Mouse (Mus musculus) hindbrain, embryonic 10.5 days (tissue): ENCODE data around the gene Dhrs4. TPM values are rescaled to one million over a fixed set of nuclear protein-coding genes. Genes with fewer than 3 reads are reported as not detected.

Experiments
- DNase-seq: peaks from one replicate; pipeline ENCODE4 v3.0.0-alpha.2; 2017; ENCODE audit warnings: low spot score
- H3K27ac ChIP-seq: fragments of 300-500 bp; sonication (generic); 2 replicates; pipeline ENCODE4 v1.5.1; 2016; ENCODE audit warnings: mild to moderate bottlenecking, moderate library complexity
- H3K27me3 ChIP-seq: fragments of 300-500 bp; sonication (generic); 2 replicates; pipeline ENCODE4 v1.6.1; 2016; ENCODE audit warnings: mild to moderate bottlenecking; ENCODE audit not compliant: poor library complexity, insufficient read depth, severe bottlenecking
- H3K36me3 ChIP-seq: fragments of 300-500 bp; sonication (generic); 2 replicates; pipeline ENCODE4 v1.6.1; 2016; ENCODE audit warnings: mild to moderate bottlenecking, moderate library complexity
- H3K4me1 ChIP-seq: fragments of 300-500 bp; sonication (generic); replicated peaks from 2 replicates; pipeline ENCODE4 v1.6.1; 2016; ENCODE audit warnings: mild to moderate bottlenecking
- H3K4me3 ChIP-seq: fragments of 300-500 bp; sonication (generic); 2 replicates; pipeline ENCODE4 v1.5.1; 2016; ENCODE audit warnings: mild to moderate bottlenecking, moderate library complexity
- H3K9me3 ChIP-seq: fragments of 300-500 bp; sonication (generic); 2 replicates; pipeline ENCODE4 v1.6.1; 2016; ENCODE audit warnings: mild to moderate bottlenecking, moderate library complexity
- WGBS: fragments of 180-500 bp; shearing (Covaris S2); methylation state at CpG from one replicate; pipeline ENCODE4 v1.1.7; 2016; 5-methylcytosine and 5-hydroxymethylcytosine counted together
- polyA plus RNA-seq: library from polyadenylated mRNA; unstranded; fragments of >200 nt; fragmentation: Nextera tagmentation; extraction: Ambion mirVana; gene quantifications from 2 replicates; pipeline ENCODE4 v1.2.1, GENCODE M21; 2016

Gene Dhrs4
- polyA plus RNA-seq, 1 experiment from 2014 or later, result 50.5 TPM

- H3K9me3 ChIP-seq, result no peaks in the 10 kb centered on the region
- H3K27me3 ChIP-seq, result peaks cover 4% of the 10 kb centered on the region; the same call in 1 of the 2 replicates
Measured at GRCm38 (mm10) chr14:55491291-55491833, 12.8 kb downstream of the Dhrs4 start.

GRCm38 (mm10) chr14:55492103-55492502, 13.5 kb downstream of the Dhrs4 start:
- peak overlapping the region; percentile 80 for H3K4me3 ChIP-seq
- H3K9me3 ChIP-seq, result no peaks in the 10 kb centered on the region
- 52% methylated on average over 3 of the region's 3 CpGs for WGBS
- H3K27me3 ChIP-seq, result peaks cover 4% of the 10 kb centered on the region; the same call in 1 of the 2 replicates
- DNase-seq, result no peak
- H3K4me1 ChIP-seq, result peaks cover 26% of the 10 kb centered on the region
- H3K36me3 ChIP-seq, result peaks cover 51% of the 10 kb centered on the region
- peak overlapping the region; percentile 91; the same call in 1 of the 2 replicates for H3K27ac ChIP-seq

More at GRCm38 (mm10) chr14:55491291-55491833, 12.8 kb downstream of the Dhrs4 start:
- DNase-seq, result peak; percentile 83
- Histone ChIP-seq H3K4me3 (peak overlapping the region; percentile 80), H3K27ac (peak overlapping the region; percentile 91), H3K36me3 (peaks cover 51% of the 10 kb centered on the region), H3K4me1 (peaks cover 26% of the 10 kb centered on the region)
- WGBS, result under 1% methylated on average over 30 of the region's 30 CpGs

- Histone ChIP-seq H3K36me3 (peaks cover 66% of the 10 kb centered on the region), H3K4me3 (no peak overlapping the region), H3K27me3 (no peaks in the 10 kb centered on the region), H3K9me3 (no peaks in the 10 kb centered on the region), H3K4me1 (peaks cover 27% of the 10 kb centered on the region), H3K27ac (no peak overlapping the region)
- no peak for DNase-seq
- 74% methylated on average over 20 of the region's 20 CpGs for WGBS
Measured at GRCm38 (mm10) chr14:55495509-55496240, 17.1 kb downstream of the Dhrs4 start.

- no peaks in the 10 kb centered on the region for H3K9me3 ChIP-seq
- H3K4me3 ChIP-seq, result no peak overlapping the region
- H3K27ac ChIP-seq, result no peak overlapping the region; the same call in 1 of the 2 replicates
- WGBS, result 73% methylated on average over 16 of the region's 16 CpGs
- H3K27me3 ChIP-seq, result no peaks in the 10 kb centered on the region
- DNase-seq, result no peak
- peaks cover 77% of the 10 kb centered on the region for H3K36me3 ChIP-seq
- H3K4me1 ChIP-seq, result peaks cover 17% of the 10 kb centered on the region
Measured at GRCm38 (mm10) chr14:55496761-55497448, 18.3 kb downstream of the Dhrs4 start.

- peak; percentile 90 for DNase-seq
- WGBS, result 33% methylated on average over 6 of the region's 6 CpGs
- no peak overlapping the region for H3K4me3 ChIP-seq
Measured at GRCm38 (mm10) chr14:55497449-55497821, 18.9 kb downstream of the Dhrs4 start.

GRCm38 (mm10) chr14:55505612-55506011, 27.1 kb downstream of the Dhrs4 start:
- 89% methylated on average over 9 of the region's 9 CpGs for WGBS
- DNase-seq, result no peak
- H3K4me1 ChIP-seq, result peaks cover 19% of the 10 kb centered on the region

More at GRCm38 (mm10) chr14:55497449-55497821, 18.9 kb downstream of the Dhrs4 start:
- Histone ChIP-seq H3K4me1 (peaks cover 11% of the 10 kb centered on the region), H3K36me3 (peaks cover 81% of the 10 kb centered on the region), H3K27ac (no peak overlapping the region), H3K27me3 (no peaks in the 10 kb centered on the region), H3K9me3 (no peaks in the 10 kb centered on the region)

GRCm38 (mm10) chr14:55507801-55508200, 29.2 kb downstream of the Dhrs4 start:
- WGBS, result 54% methylated on average over 7 of the region's 7 CpGs

More at GRCm38 (mm10) chr14:55505612-55506011, 27.1 kb downstream of the Dhrs4 start:
- H3K36me3 ChIP-seq, result peaks cover 29% of the 10 kb centered on the region
- H3K27ac ChIP-seq, result no peak overlapping the region
- no peak overlapping the region for H3K4me3 ChIP-seq
- H3K9me3 ChIP-seq, result no peaks in the 10 kb centered on the region
- peaks cover 5% of the 10 kb centered on the region; the same call in 1 of the 2 replicates for H3K27me3 ChIP-seq

GRCm38 (mm10) chr14:55509540-55509939, 31.0 kb downstream of the Dhrs4 start:
- Histone ChIP-seq H3K27me3 (peaks cover 24% of the 10 kb centered on the region), H3K4me3 (no peak overlapping the region), H3K9me3 (no peaks in the 10 kb centered on the region), H3K4me1 (peaks cover 33% of the 10 kb centered on the region), H3K36me3 (no peaks in the 10 kb centered on the region), H3K27ac (no peak overlapping the region)
- 80% methylated on average over 10 of the region's 10 CpGs for WGBS
- no peak for DNase-seq

More at GRCm38 (mm10) chr14:55507801-55508200, 29.2 kb downstream of the Dhrs4 start:
- no peak for DNase-seq
- no peaks in the 10 kb centered on the region for H3K9me3 ChIP-seq
- peaks cover 22% of the 10 kb centered on the region for H3K27me3 ChIP-seq
- peaks cover 28% of the 10 kb centered on the region for H3K4me1 ChIP-seq
- H3K4me3 ChIP-seq, result no peak overlapping the region
- H3K27ac ChIP-seq, result no peak overlapping the region; the same call in 1 of the 2 replicates
- H3K36me3 ChIP-seq, result peaks cover 12% of the 10 kb centered on the region; the same call in 1 of the 2 replicates

- Histone ChIP-seq H3K27me3 (peaks cover 26% of the 10 kb centered on the region), H3K27ac (peak within 1 kb of the TSS; percentile 31; the same call in 1 of the 2 replicates), H3K4me3 (no peak within 1 kb of the TSS), H3K36me3 (no peaks in the 10 kb centered on the region), H3K9me3 (no peaks in the 10 kb centered on the region), H3K4me1 (peaks cover 33% of the 10 kb centered on the region)
- no peak for DNase-seq
- WGBS, result 75% methylated on average over 22 of the region's 22 CpGs
Measured at GRCm38 (mm10) chr14:55510125-55510731, 31.7 kb downstream of the Dhrs4 start, which contains the start of gene Cpne6. Cpne6 (plus strand) TSS chr14:55510445.

GRCm38 (mm10) chr14:55511037-55511436, 32.5 kb downstream of the Dhrs4 start:
- no peaks in the 10 kb centered on the region for H3K9me3 ChIP-seq
- WGBS, result 67% methylated on average over 7 of the region's 7 CpGs
- DNase-seq, result no peak
- no peak overlapping the region for H3K4me3 ChIP-seq
- peak overlapping the region; percentile 31; the same call in 1 of the 2 replicates for H3K27ac ChIP-seq
- peaks cover 33% of the 10 kb centered on the region for H3K4me1 ChIP-seq
- no peaks in the 10 kb centered on the region for H3K36me3 ChIP-seq
- peaks cover 32% of the 10 kb centered on the region for H3K27me3 ChIP-seq

- no peaks in the 10 kb centered on the region for H3K9me3 ChIP-seq
- no peak overlapping the region for H3K4me3 ChIP-seq
- no peaks in the 10 kb centered on the region for H3K36me3 ChIP-seq
- H3K27me3 ChIP-seq, result peaks cover 37% of the 10 kb centered on the region
- 72% methylated on average over 10 of the region's 10 CpGs for WGBS
- DNase-seq, result no peak
- peaks cover 53% of the 10 kb centered on the region for H3K4me1 ChIP-seq
- H3K27ac ChIP-seq, result 0 out of 2 replicates have a peak overlapping the region, but pooled peaks have one; percentile 23
Measured at GRCm38 (mm10) chr14:55513927-55514326, 35.4 kb downstream of the Dhrs4 start.

- Histone ChIP-seq H3K27ac (peak overlapping the region; percentile 46; the same call in 1 of the 2 replicates), H3K9me3 (no peaks in the 10 kb centered on the region), H3K4me1 (peaks cover 56% of the 10 kb centered on the region), H3K36me3 (no peaks in the 10 kb centered on the region), H3K4me3 (no peak overlapping the region), H3K27me3 (peaks cover 49% of the 10 kb centered on the region)
- 91% methylated on average over 4 of the region's 4 CpGs for WGBS
- no peak for DNase-seq
Measured at GRCm38 (mm10) chr14:55515846-55516245, 37.3 kb downstream of the Dhrs4 start.
